Mouse (Mus musculus) intestine, embryonic 16.5 days (tissue): ENCODE measurements at regions not wholly inside any gene's neighbourhood (a gene's known extent, or its start where the extent isn't known, plus 50 kb on each side); places are given as distances from the start of the nearest gene placed in this dataset.
A peak's percentile ranks its signal among the peaks of the same experiment; 100 is the strongest.

ENCODE experiments used
- ATAC-seq: fragments of 200-750 bp; cut with Nextera tagmentation; 2 replicates; pipeline ENCODE4 v1.8.0; 2017; ENCODE audit warnings: moderate TSS enrichment, moderate library complexity
- H3K27ac ChIP-seq: fragments of 300-500 bp; sonication (generic); 2 replicates; pipeline ENCODE4 v1.5.1; 2014; ENCODE audit warnings: mild to moderate bottlenecking, low read length
- H3K27me3 ChIP-seq: fragments of 300-500 bp; sonication (generic); replicated peaks from 2 replicates; pipeline ENCODE4 v1.6.1; 2014; ENCODE audit warnings: low read length, control low read depth, mixed read lengths; ENCODE audit not compliant: control insufficient read depth, insufficient read depth
- H3K36me3 ChIP-seq: fragments of 300-500 bp; sonication (generic); 2 replicates; pipeline ENCODE4 v1.6.1; 2014; ENCODE audit warnings: low read length, control low read depth; ENCODE audit not compliant: control insufficient read depth, insufficient read depth
- H3K4me1 ChIP-seq: fragments of 300-500 bp; sonication (generic); 2 replicates; pipeline ENCODE4 v1.6.1; 2014; ENCODE audit warnings: low read length, control low read depth, mixed read lengths; ENCODE audit not compliant: control insufficient read depth, insufficient read depth
- H3K4me2 ChIP-seq: fragments of 300-500 bp; sonication (generic); 2 replicates; pipeline ENCODE4 v1.6.1; 2014; ENCODE audit warnings: low read depth, low read length, control low read depth
- H3K4me3 ChIP-seq: fragments of 300-500 bp; sonication (generic); 2 replicates; pipeline ENCODE4 v1.5.1; 2014; ENCODE audit warnings: mild to moderate bottlenecking, low read length
- H3K9ac ChIP-seq: fragments of 300-500 bp; sonication (generic); 2 replicates; pipeline ENCODE4 v1.6.1; 2014; ENCODE audit warnings: low read depth, low read length
- H3K9me3 ChIP-seq: fragments of 300-500 bp; sonication (generic); 2 replicates; pipeline ENCODE4 v1.6.1; 2016; ENCODE audit warnings: low read length, control low read depth; ENCODE audit not compliant: control insufficient read depth
- WGBS: fragments of 180-500 bp; shearing (Covaris S2); extraction: QIAGEN DNeasy Blood & Tissue Kit; methylation state at CpG from one replicate; pipeline ENCODE4 v1.1.7; 2014; 5-methylcytosine and 5-hydroxymethylcytosine counted together

DNA sequence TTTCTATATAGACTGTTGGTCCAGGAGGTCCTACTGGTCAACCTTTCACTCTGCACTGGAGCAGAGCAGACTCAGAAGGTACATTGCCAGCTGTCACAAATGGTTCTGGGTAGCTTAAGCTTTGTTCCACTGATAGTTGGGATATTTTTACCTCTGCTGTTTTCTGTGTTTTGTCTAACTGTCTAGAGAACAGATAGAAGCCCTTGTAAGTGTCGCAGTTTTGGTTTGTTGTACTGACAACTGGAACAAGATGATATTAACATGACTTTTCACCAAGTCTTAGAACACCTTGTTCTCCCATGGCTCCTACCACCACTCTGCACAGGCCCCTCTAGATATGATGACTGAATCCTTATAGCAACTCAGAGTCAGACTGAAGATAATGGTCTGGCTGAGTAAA is 199.9 kb upstream of the Trib2 start:
- Histone ChIP-seq H3K4me2 (no peak overlapping the region), H3K9ac (no peak overlapping the region), H3K27me3 (no peaks in the 10 kb centered on the region), H3K9me3 (no peaks in the 10 kb centered on the region), H3K4me1 (no peaks in the 10 kb centered on the region), H3K27ac (no peak overlapping the region), H3K4me3 (no peak overlapping the region), H3K36me3 (no peaks in the 10 kb centered on the region)
- 89% methylated on average over 1 of the region's 1 CpGs for WGBS
- no peak for ATAC-seq

DNA sequence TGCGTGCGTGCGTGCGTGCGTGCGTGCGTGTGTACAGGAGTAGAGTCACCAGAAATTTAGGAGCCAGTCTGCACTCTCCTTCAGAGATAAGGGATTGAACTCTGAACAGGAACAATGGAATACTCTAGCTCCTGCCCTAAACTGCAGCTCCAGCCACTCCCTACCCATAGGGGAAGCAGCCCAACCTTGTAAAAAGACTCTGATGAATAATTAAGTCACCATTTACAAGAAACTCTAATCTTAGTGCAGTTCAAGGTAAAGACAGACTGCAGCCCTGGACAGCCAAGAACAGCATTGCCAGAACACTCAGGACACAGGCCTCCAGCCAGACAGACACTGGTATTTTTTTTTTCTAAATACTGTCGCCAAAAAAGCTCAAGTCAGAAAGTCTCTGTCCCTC is 198.9 kb upstream of the Trib2 start:
- Histone ChIP-seq H3K36me3 (no peaks in the 10 kb centered on the region), H3K27me3 (no peaks in the 10 kb centered on the region), H3K4me3 (no peak overlapping the region), H3K9ac (no peak overlapping the region), H3K4me2 (no peak overlapping the region), H3K4me1 (no peaks in the 10 kb centered on the region), H3K27ac (no peak overlapping the region), H3K9me3 (no peaks in the 10 kb centered on the region)
- no peak for ATAC-seq
- WGBS, result 80% methylated on average over 8 of the region's 8 CpGs

DNA sequence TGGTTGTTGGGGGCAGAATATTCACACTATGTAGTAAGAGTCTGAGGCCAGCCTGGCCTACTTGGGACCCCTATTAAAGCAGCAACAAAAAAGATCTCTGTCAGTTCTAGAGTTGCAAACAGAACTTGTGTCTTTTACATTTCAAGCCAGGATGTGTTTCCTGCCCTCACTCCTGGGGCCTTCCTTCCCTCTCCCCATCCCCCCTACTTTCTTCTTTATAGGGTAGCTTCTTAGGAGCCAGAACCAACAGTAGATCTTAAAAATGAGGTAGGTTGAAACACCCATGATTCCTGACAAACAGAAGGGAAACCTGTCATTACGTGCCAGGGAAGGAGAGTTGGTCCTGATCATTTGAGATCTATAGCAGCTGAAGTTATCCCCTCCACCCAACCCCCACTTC is 198.0 kb upstream of the Trib2 start:
- Histone ChIP-seq H3K4me3 (no peak overlapping the region), H3K9me3 (no peaks in the 10 kb centered on the region), H3K9ac (no peak overlapping the region), H3K4me2 (no peak overlapping the region), H3K27me3 (no peaks in the 10 kb centered on the region), H3K36me3 (no peaks in the 10 kb centered on the region), H3K4me1 (no peaks in the 10 kb centered on the region), H3K27ac (no peak overlapping the region)
- WGBS, result 69% methylated on average over 1 of the region's 1 CpGs
- ATAC-seq, result no peak

DNA sequence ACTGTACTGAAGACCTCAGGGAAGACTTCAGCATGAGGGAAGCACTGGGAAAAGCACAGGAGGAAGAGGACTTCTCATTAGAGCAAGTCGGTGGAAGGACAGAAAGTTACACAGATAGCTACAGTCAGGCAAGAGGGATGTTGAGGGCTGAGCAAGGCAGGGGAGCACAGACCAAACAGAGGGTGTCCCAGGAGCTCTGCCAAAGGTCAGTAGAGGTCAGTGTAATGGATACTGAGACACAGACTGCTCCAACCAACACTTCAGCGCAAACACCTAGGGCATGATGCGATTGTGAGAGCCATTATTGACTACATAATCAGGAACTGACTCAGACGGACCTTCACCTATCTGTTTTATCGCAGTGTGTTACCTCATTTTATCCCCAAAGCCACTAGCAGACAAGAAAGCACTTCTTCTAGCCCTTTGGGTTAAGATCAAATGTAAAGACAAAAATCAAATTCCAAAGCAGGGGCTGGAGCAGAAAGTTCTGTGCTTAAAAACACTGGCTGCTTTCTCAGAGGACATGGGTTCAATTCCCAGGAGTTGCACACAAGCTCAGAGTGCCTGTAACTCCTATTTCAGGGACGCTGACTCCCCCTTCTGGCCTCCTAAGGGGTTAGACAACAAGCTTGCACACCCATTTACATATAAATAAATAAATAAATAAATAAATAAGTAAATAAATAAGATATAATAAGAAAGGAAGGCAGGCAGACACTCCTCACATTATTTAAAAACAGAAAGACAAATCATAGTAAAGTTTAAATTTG is 197.3 kb upstream of the Trib2 start:
- no peaks in the 10 kb centered on the region for H3K36me3 ChIP-seq
- no peak overlapping the region for H3K27ac ChIP-seq
- H3K4me2 ChIP-seq, result no peak overlapping the region
- no peaks in the 10 kb centered on the region for H3K9me3 ChIP-seq
- no peak for ATAC-seq
- no peak overlapping the region for H3K4me3 ChIP-seq
- 87% methylated on average over 6 of the region's 6 CpGs for WGBS
- H3K9ac ChIP-seq, result no peak overlapping the region
- peaks cover 3% of the 10 kb centered on the region; the same call in 1 of the 2 replicates for H3K4me1 ChIP-seq
- no peaks in the 10 kb centered on the region for H3K27me3 ChIP-seq

DNA sequence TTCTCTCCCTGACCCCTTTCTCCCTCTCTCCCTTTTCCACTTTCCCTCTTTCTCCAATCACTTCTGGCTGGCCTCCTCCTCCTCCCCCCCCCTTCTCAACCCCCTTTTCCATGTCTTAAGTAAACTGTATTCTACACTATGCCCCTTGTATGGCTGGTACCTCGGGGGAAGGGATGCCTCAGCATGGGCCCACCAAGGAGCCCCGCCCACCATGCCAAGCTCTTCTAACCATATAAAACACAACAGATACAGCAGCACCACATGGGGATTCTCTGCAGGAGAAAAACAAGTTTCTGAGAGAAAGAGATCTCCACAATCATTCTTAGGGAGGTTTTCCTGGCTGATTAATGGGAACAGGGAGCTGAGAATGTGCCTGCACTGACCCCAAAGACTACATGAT is 196.6 kb upstream of the Trib2 start:
- no peak for ATAC-seq
- Histone ChIP-seq H3K27ac (no peak overlapping the region), H3K4me3 (no peak overlapping the region), H3K9ac (no peak overlapping the region), H3K36me3 (no peaks in the 10 kb centered on the region), H3K4me1 (peaks cover 7% of the 10 kb centered on the region; the same call in 1 of the 2 replicates), H3K27me3 (no peaks in the 10 kb centered on the region), H3K9me3 (no peaks in the 10 kb centered on the region), H3K4me2 (no peak overlapping the region)
- WGBS, result 96% methylated on average over 2 of the region's 2 CpGs

DNA sequence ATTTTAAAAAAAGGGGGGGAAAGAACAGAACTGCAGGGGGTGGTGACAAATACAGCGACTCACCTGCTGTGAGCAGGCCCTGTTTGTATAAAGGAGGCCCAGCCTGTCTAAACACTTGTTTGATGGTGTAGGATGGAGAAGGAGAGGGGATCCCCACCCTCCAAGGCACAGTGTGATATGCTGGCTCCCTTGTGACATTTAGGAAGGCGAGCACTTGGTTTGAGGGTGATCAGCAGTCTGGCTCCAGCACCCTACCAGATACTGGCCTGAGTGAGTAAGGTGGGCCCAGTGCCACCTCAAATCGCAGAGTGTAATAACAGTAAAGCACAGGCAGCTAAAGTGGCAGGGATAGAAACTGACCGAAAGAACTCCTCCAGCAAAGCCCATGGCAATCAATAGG is 195.4 kb upstream of the Trib2 start:
- 62% methylated on average over 4 of the region's 4 CpGs for WGBS
- no peak for ATAC-seq
- H3K4me2 ChIP-seq, result no peak overlapping the region

DNA sequence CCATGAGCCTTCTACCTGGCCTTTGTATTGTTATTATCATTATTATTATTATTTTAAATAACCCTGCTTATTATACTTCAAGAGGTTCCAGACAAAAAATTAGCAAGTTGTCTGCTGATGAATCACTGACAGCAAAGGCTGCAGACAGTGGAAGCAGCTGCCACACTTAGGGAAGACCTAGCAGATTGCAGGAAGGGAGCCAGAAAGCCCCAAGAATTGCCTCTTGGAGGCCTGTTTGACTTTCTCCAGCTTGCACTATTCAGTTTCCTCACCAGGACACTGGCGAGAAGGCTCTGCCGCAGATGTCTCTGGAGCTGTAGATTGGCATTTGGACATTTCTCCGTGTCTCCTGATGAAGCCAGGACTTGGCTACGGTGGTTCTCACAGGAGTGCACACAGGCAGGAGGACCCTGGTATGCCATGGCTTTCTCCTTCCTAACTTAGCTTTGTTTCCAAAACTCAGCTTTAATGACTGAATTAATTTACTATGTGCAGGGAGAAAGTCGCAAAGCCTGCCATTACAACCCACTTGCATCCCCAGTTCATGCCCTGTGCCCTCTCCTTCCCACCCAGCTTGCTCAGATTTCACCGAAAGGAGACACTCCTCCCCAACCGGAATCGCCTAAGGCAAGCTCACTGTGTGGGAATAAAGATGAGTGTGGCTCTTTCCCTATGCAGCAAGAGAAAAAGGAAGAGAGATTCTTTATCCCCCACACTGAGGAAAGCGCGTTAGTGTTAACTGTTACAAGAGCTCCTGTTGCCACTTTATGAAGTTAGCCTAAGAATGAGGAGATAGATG is 193.3 kb upstream of the Trib2 start:
- Histone ChIP-seq H3K9ac (no peak overlapping the region), H3K36me3 (no peaks in the 10 kb centered on the region), H3K4me3 (no peak overlapping the region), H3K4me1 (peaks cover 7% of the 10 kb centered on the region; the same call in 1 of the 2 replicates), H3K4me2 (no peak overlapping the region), H3K27me3 (no peaks in the 10 kb centered on the region), H3K9me3 (no peaks in the 10 kb centered on the region), H3K27ac (no peak overlapping the region)
- no peak for ATAC-seq
- WGBS, result 67% methylated on average over 10 of the region's 10 CpGs

More for the DNA sequence above, 195.4 kb upstream of the Trib2 start:
- peaks cover 7% of the 10 kb centered on the region; the same call in 1 of the 2 replicates for H3K4me1 ChIP-seq
- no peak overlapping the region for H3K9ac ChIP-seq
- H3K4me3 ChIP-seq, result no peak overlapping the region
- H3K9me3 ChIP-seq, result no peaks in the 10 kb centered on the region
- H3K36me3 ChIP-seq, result no peaks in the 10 kb centered on the region
- no peak overlapping the region for H3K27ac ChIP-seq
- no peaks in the 10 kb centered on the region for H3K27me3 ChIP-seq

DNA sequence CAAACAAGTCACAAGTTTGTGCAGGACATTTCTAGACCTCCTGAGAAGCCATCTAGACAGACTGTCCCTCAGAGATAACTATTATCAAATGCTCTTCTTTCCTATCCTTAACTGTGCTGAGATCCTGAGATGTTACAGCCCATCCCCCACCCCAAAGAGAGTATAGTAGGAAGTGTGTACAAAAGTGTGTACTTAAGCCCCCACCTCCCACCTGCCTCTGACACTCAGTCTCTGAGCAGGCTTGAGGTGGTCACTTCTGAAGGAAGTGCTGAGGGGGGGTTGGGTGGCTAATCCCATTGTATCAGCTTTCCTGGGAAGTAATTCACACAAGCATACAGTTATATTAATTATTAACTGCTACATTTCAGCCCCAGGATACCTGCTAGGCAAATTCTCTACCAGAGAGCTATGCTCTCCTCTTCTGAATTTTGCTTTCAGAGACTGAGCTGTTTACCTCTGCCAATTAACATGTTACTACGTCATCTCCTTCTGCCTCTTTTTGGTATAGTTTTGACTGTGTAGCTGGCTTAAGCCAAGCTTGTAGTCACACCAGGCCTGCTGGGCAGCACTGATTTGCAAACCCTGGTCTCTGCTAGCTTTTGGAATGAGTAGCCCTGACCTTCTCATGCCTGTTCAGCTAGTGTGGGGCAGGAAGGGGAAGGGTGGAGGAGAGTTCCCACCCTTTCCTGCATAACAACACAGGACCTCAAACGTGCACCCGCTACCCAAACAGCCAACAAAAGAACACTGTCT is 192.2 kb upstream of the Trib2 start:
- peaks cover 7% of the 10 kb centered on the region; the same call in 1 of the 2 replicates for H3K4me1 ChIP-seq
- no peaks in the 10 kb centered on the region for H3K9me3 ChIP-seq
- no peak overlapping the region for H3K4me3 ChIP-seq
- peak overlapping the region; percentile 4; the same call in 1 of the 2 replicates for H3K27ac ChIP-seq
- no peak overlapping the region for H3K9ac ChIP-seq
- no peaks in the 10 kb centered on the region for H3K36me3 ChIP-seq
- H3K4me2 ChIP-seq, result no peak overlapping the region
- H3K27me3 ChIP-seq, result no peaks in the 10 kb centered on the region
- WGBS, result 44% methylated on average over 3 of the region's 3 CpGs
- ATAC-seq, result peak; percentile 55

DNA sequence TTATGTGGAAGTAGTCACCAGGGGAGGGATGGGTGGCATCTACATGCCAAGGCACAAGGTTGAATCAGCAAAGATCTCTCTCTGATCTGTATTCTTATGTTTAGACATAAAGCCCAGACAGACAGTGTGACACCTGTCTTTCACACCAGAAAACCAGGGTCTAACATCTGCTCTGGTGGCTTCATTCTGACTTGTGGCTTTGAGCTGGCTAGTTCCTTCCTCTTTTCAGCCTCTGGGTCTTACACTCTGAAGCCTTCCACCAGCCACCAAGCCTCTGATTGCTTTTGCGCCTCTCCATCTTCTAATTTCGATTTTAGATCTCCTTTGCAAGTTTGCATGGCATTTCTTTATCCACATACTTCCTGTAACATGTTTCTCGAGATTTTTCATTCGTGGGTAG is 191.5 kb upstream of the Trib2 start:
- 70% methylated on average over 4 of the region's 4 CpGs for WGBS
- no peaks in the 10 kb centered on the region for H3K36me3 ChIP-seq
- no peaks in the 10 kb centered on the region for H3K9me3 ChIP-seq
- H3K27me3 ChIP-seq, result no peaks in the 10 kb centered on the region
- peaks cover 7% of the 10 kb centered on the region; the same call in 1 of the 2 replicates for H3K4me1 ChIP-seq
- no peak overlapping the region for H3K9ac ChIP-seq
- no peak overlapping the region for H3K4me2 ChIP-seq
- no peak for ATAC-seq
- H3K4me3 ChIP-seq, result no peak overlapping the region
- H3K27ac ChIP-seq, result no peak overlapping the region
